Comparison of ENCODE assay signal across 9 mouse cellular contexts in the genomic region with DNA sequence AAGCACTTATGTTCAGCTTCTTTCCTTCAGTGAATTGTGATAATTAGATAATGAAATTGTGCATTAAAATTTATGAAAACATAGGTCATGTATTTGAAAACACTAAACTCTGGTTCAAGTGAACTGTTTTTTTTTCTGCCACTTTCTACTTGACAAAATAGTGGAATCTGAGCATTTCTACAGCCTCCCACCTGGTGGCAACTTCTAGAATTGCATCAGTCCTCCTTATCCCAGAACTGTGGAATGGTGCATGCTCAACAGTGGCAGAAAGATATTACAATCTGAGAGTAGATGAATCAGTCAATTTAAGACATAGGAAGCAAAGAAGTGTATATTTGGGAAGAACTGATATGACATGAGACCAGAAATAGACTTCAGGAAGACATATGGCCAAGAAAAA.
DNase-seq lines count a peak whose midpoint lies in the region; ATAC-seq and TF ChIP-seq lines count a peak whose summit lies in the region.
"Had no signal": no experiment of that assay in that cellular context is flagged by ENCODE, and none has a peak within 500 bp of the region (broad histone marks: within the 10 kb centered on the region; RNA-seq: fewer than 3 reads in every experiment).

No protein-coding gene starts in this region.

- no peak for TF ChIP-seq POLR2A in cortical plate, adult 2 months (IDR thresholded peaks at IDR 0.05; ENCODE audit: extremely low read depth, insufficient read depth, low read length)

- no peak overlapping the region for H3K27ac ChIP-seq in midbrain, embryonic 14.5 days (replicated peaks; ENCODE audit: low read depth, low read length)
- H3K27ac ChIP-seq in midbrain, embryonic 16.5 days (ENCODE audit: low read length): no peak overlapping the region
- H3K27ac ChIP-seq in cortical plate, adult 2 months (ENCODE audit: insufficient read depth, low read length): no peak overlapping the region
- H3K27ac ChIP-seq in forebrain, embryonic 13.5 days: no peak overlapping the region
- H3K27ac ChIP-seq: limb, embryonic 15.5 days had no signal

- TF ChIP-seq CTCF in cortical plate, adult 2 months (IDR thresholded peaks at IDR 0.05; ENCODE audit: extremely low read depth, insufficient read depth, low read length): peak; percentile 18; the same call in 1 of the 2 replicates

- no peaks in the 10 kb centered on the region for H3K4me1 ChIP-seq in midbrain, embryonic 14.5 days (ENCODE audit: control insufficient read depth, insufficient read depth, low read length)
- H3K4me1 ChIP-seq in midbrain, embryonic 16.5 days (ENCODE audit: control insufficient read depth, insufficient read depth, low read length): no peaks in the 10 kb centered on the region
- H3K4me1 ChIP-seq in cortical plate, adult 2 months (ENCODE audit: control insufficient read depth, insufficient read depth, low read length): no peaks in the 10 kb centered on the region
- no peaks in the 10 kb centered on the region for H3K4me1 ChIP-seq in forebrain, embryonic 13.5 days
- H3K4me1 ChIP-seq: limb, embryonic 15.5 days had no signal

- no peak for ATAC-seq in midbrain, embryonic 14.5 days (ENCODE audit: low FRiP score, low TSS enrichment)
- ATAC-seq in midbrain, embryonic 16.5 days: no peak
- ATAC-seq in forebrain, embryonic 13.5 days: no peak

- no peaks in the 10 kb centered on the region for H3K9me3 ChIP-seq in midbrain, embryonic 14.5 days (ENCODE audit: control insufficient read depth, low read length)
- H3K9me3 ChIP-seq in midbrain, embryonic 16.5 days (replicated peaks; ENCODE audit: control insufficient read depth, low read length, poor library complexity, severe bottlenecking): no peaks in the 10 kb centered on the region
- H3K9me3 ChIP-seq in forebrain, embryonic 13.5 days (replicated peaks): no peaks in the 10 kb centered on the region
- H3K9me3 ChIP-seq: limb, embryonic 15.5 days had no signal

- no peak overlapping the region for H3K4me2 ChIP-seq in midbrain, embryonic 14.5 days (ENCODE audit: low read length)
- no peak overlapping the region for H3K4me2 ChIP-seq in midbrain, embryonic 16.5 days (ENCODE audit: low read length)
- no peak overlapping the region for H3K4me2 ChIP-seq in forebrain, embryonic 13.5 days
- H3K4me2 ChIP-seq: limb, embryonic 15.5 days had no signal

- intact Hi-C loops in gastrocnemius, postnatal 14 days (cut with DNase I; ENCODE audit: low total_unique reads): no loop called here

- no peak overlapping the region for H3K4me3 ChIP-seq in midbrain, embryonic 14.5 days (replicated peaks; ENCODE audit: low read depth, low read length)
- H3K4me3 ChIP-seq in midbrain, embryonic 16.5 days (ENCODE audit: low read depth, low read length): no peak overlapping the region
- no peak overlapping the region for H3K4me3 ChIP-seq in cortical plate, adult 2 months (ENCODE audit: insufficient read depth, low read length)
- no peak overlapping the region for H3K4me3 ChIP-seq in forebrain, embryonic 13.5 days
- H3K4me3 ChIP-seq: limb, embryonic 15.5 days had no signal

- DNase-seq in gastrocnemius, adult 18-20 months (ENCODE audit: low spot score): peak; percentile 13
- DNase-seq in gastrocnemius, postnatal 14 days: no peak
- DNase-seq in midbrain, embryonic 14.5 days: peak; percentile 53
- DNase-seq in layer of hippocampus, postnatal 10 days (ENCODE audit: low spot score in 2 of 2): peak; percentile 19 to 46
- DNase-seq in yolk sac, embryonic 10.5 days (ENCODE audit: low spot score): no peak

- no peaks in the 10 kb centered on the region for H3K27me3 ChIP-seq in midbrain, embryonic 14.5 days (ENCODE audit: control insufficient read depth, insufficient read depth, low read length)
- H3K27me3 ChIP-seq in midbrain, embryonic 16.5 days (ENCODE audit: control insufficient read depth, insufficient read depth, low read depth, low read length): no peaks in the 10 kb centered on the region
- H3K27me3 ChIP-seq in forebrain, embryonic 13.5 days: no peaks in the 10 kb centered on the region
- H3K27me3 ChIP-seq: limb, embryonic 15.5 days had no signal

- no peaks in the 10 kb centered on the region for H3K36me3 ChIP-seq in midbrain, embryonic 14.5 days (ENCODE audit: control insufficient read depth, insufficient read depth, low read length)
- H3K36me3 ChIP-seq in midbrain, embryonic 16.5 days (ENCODE audit: control insufficient read depth, insufficient read depth, low read length): no peaks in the 10 kb centered on the region
- no peaks in the 10 kb centered on the region for H3K36me3 ChIP-seq in forebrain, embryonic 13.5 days (ENCODE audit: poor library complexity, severe bottlenecking)
- H3K36me3 ChIP-seq: limb, embryonic 15.5 days had no signal

- no peak overlapping the region for H3K9ac ChIP-seq in midbrain, embryonic 14.5 days (replicated peaks; ENCODE audit: low read length)
- no peak overlapping the region for H3K9ac ChIP-seq in midbrain, embryonic 16.5 days (ENCODE audit: low read depth, low read length)
- H3K9ac ChIP-seq in forebrain, embryonic 13.5 days: no peak overlapping the region
- H3K9ac ChIP-seq: limb, embryonic 15.5 days had no signal

Comparison
In these comparisons a context has a peak if more than half of its experiments do, and no peak if none do; other contexts are left out.
1. DNase-seq: peak in gastrocnemius, adult 18-20 months (single experiment), midbrain, embryonic 14.5 days (single experiment) and layer of hippocampus, postnatal 10 days (2 of 2); none in gastrocnemius, postnatal 14 days (single experiment) and yolk sac, embryonic 10.5 days (single experiment).